Mouse (Mus musculus) 3134 (cell line): ENCODE data around the gene Fam222a.

Source experiments
- DNase-seq: peaks from one replicate; pipeline ENCODE4 v3.0.0-alpha.2; 2011; ENCODE audit warnings: low spot score; ENCODE audit not compliant: insufficient read length; ENCODE audit errors: extremely low read depth

Fam222a gene

GRCm38 (mm10) chr5:114557765-114558731, 9.8 kb upstream of the Fam222a start:
- no peak for DNase-seq

- DNase-seq, result no peak
These were observed 7.3 kb upstream of the Fam222a start for GRCm38 (mm10) chr5:114560533-114560936.

DNA sequence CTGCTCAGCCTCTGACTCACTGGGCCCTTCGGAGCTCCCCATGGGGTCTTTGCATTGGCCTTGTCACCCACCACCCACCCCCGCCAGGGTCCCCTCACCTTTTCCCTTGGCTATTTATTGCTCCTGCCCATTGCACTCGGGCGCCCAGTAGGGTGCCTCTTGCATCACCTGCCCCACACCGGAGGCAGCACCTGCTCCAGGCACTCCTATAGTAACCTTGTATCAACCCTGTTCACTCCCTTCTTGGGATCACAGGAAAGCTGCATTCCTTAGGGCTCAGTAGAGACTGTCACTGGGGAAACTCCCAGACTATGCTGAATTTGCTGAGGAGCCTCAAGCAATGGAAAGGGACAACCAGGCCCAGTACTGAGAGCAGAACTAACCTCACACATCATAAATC, 6.9 kb upstream of the Fam222a start:
- no peak for DNase-seq

GRCm38 (mm10) chr5:114563994-114564393, 3.8 kb upstream of the Fam222a start:
- no peak for DNase-seq

DNA sequence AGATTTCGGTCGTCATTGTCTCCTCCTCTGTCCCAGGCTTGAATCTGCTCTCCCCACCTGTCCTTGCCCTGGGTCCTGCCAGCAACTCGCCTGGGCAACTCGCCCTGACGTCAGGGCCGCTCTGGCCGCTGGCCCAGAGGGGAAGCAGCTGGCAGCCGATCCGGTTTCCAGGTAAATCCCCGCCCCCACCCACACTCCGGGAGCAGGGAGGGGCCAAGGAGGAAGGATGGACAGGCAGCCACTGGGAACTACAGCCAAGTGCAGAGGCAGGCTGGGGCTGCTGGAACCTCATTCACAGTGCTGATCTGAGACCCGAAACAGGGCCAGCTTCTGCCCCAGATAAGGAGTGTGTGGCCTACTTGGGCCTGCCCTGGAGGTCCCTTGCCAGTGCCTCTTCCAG, 2.5 kb upstream of the Fam222a start:
- DNase-seq, result no peak

- no peak for DNase-seq
These were observed 2.1 kb upstream of the Fam222a start for GRCm38 (mm10) chr5:114565751-114566150.

GRCm38 (mm10) chr5:114566461-114566860, 1.4 kb upstream of the Fam222a start:
- DNase-seq, result no peak

DNA sequence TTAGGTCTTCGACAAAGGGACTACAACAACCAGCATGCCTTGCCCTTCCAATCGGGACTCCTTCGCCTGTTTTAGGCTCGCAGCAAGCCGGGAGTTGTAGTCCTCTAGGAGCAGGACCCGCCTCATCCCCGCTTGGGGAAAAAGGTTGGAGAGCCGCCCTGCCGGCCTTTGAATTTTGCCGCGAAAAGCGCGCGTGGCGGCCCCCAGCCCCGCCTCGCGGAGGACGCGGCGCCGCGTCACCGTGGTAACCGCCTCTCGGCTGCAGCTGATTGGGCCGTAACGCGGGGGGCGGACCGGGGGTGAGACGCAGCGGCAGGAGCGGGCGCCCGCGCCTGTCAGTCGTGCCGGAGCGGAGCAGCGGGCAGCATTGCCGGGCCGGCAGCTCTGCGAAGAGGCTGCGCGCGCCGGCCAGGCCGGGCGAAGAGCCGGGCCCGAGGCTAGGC, 720 bp upstream of the Fam222a start:
- no peak for DNase-seq

GRCm38 (mm10) chr5:114568818-114569217, 1.0 kb downstream of the Fam222a start:
- DNase-seq, result no peak

DNA sequence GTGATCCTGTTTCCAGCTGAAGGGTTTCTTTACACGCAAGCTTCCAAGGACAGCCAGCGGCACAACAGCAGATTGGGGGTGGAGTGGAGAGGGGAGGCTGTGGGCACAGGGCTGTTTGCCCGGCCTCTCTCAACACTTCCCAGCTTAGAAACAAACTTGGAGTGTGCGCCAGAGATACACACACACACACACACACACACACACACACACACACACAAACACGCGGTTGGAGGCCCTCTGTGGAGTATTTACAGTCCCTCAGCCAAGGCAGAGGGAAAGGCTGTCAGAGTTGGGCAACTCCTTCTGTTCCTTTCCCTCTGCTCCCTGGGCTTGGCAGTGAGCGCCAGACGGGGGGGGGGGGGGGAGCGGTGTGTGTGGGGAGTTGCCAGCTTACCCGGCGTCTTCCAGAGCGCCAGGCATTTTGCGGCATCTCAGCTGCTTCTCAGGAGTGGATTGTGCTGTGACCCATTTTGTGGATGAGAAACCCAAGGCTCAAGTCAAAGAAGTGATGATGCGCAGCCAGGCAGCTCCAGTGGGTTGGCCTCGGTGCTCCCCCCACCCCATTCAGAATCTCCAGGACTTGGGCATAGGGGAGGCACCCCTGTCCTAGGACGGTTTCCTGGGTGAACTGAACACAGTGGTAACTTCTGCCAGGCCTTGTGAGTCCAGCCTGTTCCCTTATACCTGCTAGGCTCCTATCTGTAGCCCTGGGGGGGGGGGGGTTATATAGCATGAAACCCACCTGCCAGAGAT, 2.3 kb downstream of the Fam222a start:
- DNase-seq, result peak; percentile 81

GRCm38 (mm10) chr5:114570791-114571450, 3.1 kb downstream of the Fam222a start:
- no peak for DNase-seq

DNA sequence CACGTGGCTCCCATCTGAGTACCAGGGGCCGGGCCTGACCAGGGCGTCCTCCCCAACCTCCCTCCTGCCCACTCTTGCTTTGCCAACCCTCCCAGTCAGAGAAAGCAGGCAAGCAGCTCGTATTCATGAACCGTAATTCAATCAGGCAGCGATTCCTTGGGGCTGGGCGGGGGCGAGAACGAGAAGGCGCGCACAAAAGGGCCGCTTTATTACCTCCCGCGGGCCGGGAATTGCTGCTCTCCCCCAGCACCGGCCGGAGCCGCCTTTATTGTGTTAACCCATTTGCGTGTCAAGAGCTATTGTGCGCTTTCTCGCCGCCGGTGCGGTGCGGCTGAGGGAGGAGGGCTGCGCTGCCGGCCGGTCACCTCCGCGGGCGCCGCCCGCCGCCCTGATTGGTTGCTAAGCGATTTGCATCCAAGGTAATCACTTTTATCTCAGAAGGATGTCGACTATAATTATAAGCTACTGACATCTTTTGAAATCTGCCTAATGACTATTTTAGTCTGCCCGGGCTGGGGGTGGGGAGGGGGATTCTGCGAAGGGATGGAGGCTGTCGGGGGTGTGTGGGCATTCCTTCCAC, 3.7 kb downstream of the Fam222a start:
- DNase-seq, result no peak

DNA sequence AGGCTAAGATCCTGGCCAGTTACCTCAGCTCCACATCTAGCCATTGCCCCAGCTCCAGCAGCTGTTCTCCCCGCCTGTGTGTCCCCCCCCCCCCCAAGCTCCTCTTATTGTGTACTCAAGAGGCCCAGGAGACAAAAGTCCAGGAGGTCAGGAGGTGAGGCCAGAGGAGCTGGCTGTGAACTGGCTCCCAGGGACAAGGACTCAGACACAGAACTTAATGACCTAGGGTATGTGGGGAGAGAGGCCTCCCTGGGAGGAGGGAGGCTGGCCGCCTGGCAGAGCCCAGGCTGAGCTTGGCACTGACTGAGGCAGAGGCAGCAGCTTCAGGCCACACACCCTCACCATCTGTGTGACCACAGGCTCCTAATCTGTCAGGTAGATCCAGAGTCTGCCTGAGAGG, 5.2 kb downstream of the Fam222a start:
- DNase-seq, result no peak

- DNase-seq, result no peak
These were observed 6.3 kb downstream of the Fam222a start for GRCm38 (mm10) chr5:114573920-114574628.

GRCm38 (mm10) chr5:114575010-114575409, 7.2 kb downstream of the Fam222a start:
- no peak for DNase-seq

- DNase-seq, result peak; percentile 64
These were observed 7.7 kb downstream of the Fam222a start for GRCm38 (mm10) chr5:114575530-114575929.

GRCm38 (mm10) chr5:114575986-114576605, 8.3 kb downstream of the Fam222a start:
- no peak for DNase-seq

DNA sequence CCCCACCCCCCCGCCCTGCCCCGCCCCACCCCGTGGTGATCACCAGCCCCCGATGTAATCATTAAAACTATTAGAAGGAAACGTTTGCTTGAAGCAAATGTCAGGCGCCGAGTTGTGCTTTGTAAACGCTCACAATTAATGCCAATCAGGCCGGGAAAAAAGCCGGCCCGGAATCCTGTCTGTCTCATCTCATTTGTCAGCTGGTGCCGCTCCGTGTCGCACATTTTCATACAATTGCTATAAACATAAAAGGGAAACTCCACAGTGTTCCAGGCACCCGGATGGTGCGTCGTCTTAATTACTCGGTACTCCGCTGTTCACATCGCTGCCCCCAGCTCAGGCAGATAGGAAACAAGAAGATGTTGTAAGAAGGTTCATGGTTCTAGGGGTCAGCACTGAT, 10.5 kb downstream of the Fam222a start:
- DNase-seq, result no peak

- DNase-seq, result no peak
These were observed 12.0 kb downstream of the Fam222a start for GRCm38 (mm10) chr5:114579714-114580357.
